Mouse (Mus musculus) myocyte (in vitro differentiated cells): ENCODE measurements around the gene Lrrk2.

ENCODE experiments used
- CEBPB ChIP-seq: IDR thresholded peaks from 2 replicates; pipeline ENCODE4 v1.6.1; 2011; ENCODE audit warnings: mild to moderate bottlenecking, moderate library complexity; ENCODE audit not compliant: poor library complexity, insufficient read depth, severe bottlenecking
- MAX ChIP-seq: IDR thresholded peaks from one replicate; pipeline ENCODE4 v1.6.1; 2011; ENCODE audit warnings: low read depth, mild to moderate bottlenecking, control low read depth

GRCm38 (mm10) chr15:91624475-91624874 is 48.5 kb upstream of the Lrrk2 start:
- TF ChIP-seq CEBPB, result no peak
- no peak for TF ChIP-seq MAX
